Mouse (Mus musculus): Measurements from ENCODE around the gene Noxred1. TPM values are rescaled to one million over a fixed set of nuclear protein-coding genes. Genes with fewer than 3 reads are reported as not detected.
A peak's percentile ranks its signal among the peaks of the same experiment; 100 is the strongest.

Noxred1 gene
- total and polyA plus RNA-seq, 3 experiments: 0.17 to 0.19 TPM; not detected in 1

DNA sequence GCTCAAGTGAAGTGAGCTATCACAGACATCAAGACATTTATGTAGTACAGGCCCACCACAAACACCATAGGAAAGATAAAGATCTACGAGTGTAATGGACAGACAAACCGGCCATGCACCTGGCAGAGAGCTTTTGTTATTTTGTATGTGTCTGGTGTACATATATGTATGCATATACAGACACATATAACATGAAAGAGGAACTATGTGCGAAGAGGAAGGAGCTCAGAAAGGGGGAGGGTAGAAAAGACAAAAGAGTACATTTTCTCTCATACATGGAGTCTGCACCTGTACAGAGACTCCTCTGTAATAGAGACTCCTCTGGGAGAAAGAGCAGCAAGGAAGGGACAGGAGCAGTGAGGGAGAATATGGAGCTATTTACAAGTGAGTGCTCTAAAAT, 45.5 kb downstream of the Noxred1 start:
- Histone ChIP-seq H3K27ac (ENCODE audit: control insufficient read depth, low read depth, low read length) (no peak overlapping the region; the same call in 1 of the 2 replicates), H3K4me3 (ENCODE audit: control insufficient read depth in 1 of 2, insufficient read depth in 1 of 2, low read depth in 2 of 2, low read length in 2 of 2) (no peak overlapping the region), H3K9me3 (replicated peaks; ENCODE audit: insufficient read depth, low read length) (no peaks in the 10 kb centered on the region), H3K79me2 (ENCODE audit: control insufficient read depth, insufficient read depth, low read length, poor library complexity) (peaks cover 7% of the 10 kb centered on the region; the same call in 1 of the 2 replicates), H3K36me3 (ENCODE audit: control insufficient read depth in 1 of 2, insufficient read depth in 2 of 2, low read length in 2 of 2) (peaks cover 0 to 27% of the 10 kb centered on the region in 2 experiments; a peak in 2 of 4 replicates), H3K27me3 (ENCODE audit: control insufficient read depth in 1 of 2, insufficient read depth in 2 of 2, low read length in 2 of 2) (no peaks in the 10 kb centered on the region), H3K9ac (ENCODE audit: control insufficient read depth, low read depth, low read length, poor library complexity, severe bottlenecking) (peak overlapping the region; percentile 20; the same call in 1 of the 2 replicates), H3K4me1 (ENCODE audit: control insufficient read depth in 1 of 2, insufficient read depth in 2 of 2, low read length in 2 of 2) (peaks cover 7 to 29% of the 10 kb centered on the region in 2 experiments)
- DNase-seq (ENCODE audit: low read depth, low spot score): peak; percentile 67
- no peak for TF ChIP-seq ETS1 (IDR thresholded peaks at IDR 0.05; ENCODE audit: low read depth, low read length)
- TF ChIP-seq SIN3A (IDR thresholded peaks at IDR 0.05; ENCODE audit: low read length): no peak
- TF ChIP-seq MAFK (IDR thresholded peaks at IDR 0.05; ENCODE audit: borderline replicate concordance, low read depth, low read length): no peak
- peak in 1 of 2 experiments; percentile 50; a peak in 2 of 4 replicates for TF ChIP-seq EP300 (IDR thresholded peaks at IDR 0.05; ENCODE audit: low read depth in 1 of 2, low read length in 2 of 2)

DNA sequence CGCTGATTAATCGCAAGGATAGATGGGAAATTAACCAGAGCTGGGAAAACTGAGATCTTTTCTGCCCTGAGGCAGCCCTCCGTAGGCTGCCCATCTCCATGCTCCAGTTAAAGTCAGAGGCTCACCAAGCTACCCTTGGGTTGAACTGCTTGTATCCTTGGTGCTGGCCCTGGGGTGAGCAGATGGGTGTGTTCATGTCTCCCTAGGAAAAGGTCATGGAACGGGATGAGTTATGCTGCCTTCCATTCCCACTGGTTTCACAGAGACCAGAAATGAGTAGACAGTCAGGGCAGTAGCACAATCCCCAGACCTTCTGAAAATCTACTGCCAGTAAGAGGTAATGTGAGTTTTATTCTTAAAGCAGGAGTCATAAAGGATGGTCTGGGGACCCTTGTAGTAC, 60.9 kb downstream of the Noxred1 start:
- Histone ChIP-seq H3K36me3 (ENCODE audit: control insufficient read depth in 1 of 2, insufficient read depth in 2 of 2, low read length in 2 of 2) (no peaks in the 10 kb centered on the region), H3K27ac (ENCODE audit: control insufficient read depth, low read depth, low read length) (no peak overlapping the region), H3K9me3 (replicated peaks; ENCODE audit: insufficient read depth, low read length) (no peaks in the 10 kb centered on the region), H3K4me3 (ENCODE audit: control insufficient read depth in 1 of 2, insufficient read depth in 1 of 2, low read depth in 2 of 2, low read length in 2 of 2) (no peak overlapping the region), H3K27me3 (ENCODE audit: control insufficient read depth in 1 of 2, insufficient read depth in 2 of 2, low read length in 2 of 2) (no peaks in the 10 kb centered on the region), H3K4me1 (ENCODE audit: control insufficient read depth in 1 of 2, insufficient read depth in 2 of 2, low read length in 2 of 2) (no peaks in the 10 kb centered on the region), H3K9ac (ENCODE audit: control insufficient read depth, low read depth, low read length, poor library complexity, severe bottlenecking) (no peak overlapping the region), H3K79me2 (ENCODE audit: control insufficient read depth, insufficient read depth, low read length, poor library complexity) (no peaks in the 10 kb centered on the region)
- TF ChIP-seq POLR2AphosphoS5 (IDR thresholded peaks at IDR 0.05; ENCODE audit: borderline replicate concordance, low read depth, low read length) (no peak), HCFC1 (IDR thresholded peaks at IDR 0.05; ENCODE audit: low read depth, low read length) (no peak), UBTF (IDR thresholded peaks at IDR 0.05; ENCODE audit: borderline replicate concordance, insufficient read depth, low read depth, low read length) (no peak), GABPA (IDR thresholded peaks at IDR 0.05; ENCODE audit: low read depth, low read length) (no peak), BHLHE40 (IDR thresholded peaks at IDR 0.05; ENCODE audit: borderline replicate concordance, low read depth, low read length) (no peak), ELF1 (IDR thresholded peaks at IDR 0.05; ENCODE audit: low read depth, low read length) (no peak), TAL1 (IDR thresholded peaks at IDR 0.05; ENCODE audit: low read length) (no peak), ZMIZ1 (IDR thresholded peaks at IDR 0.05; ENCODE audit: low read depth, low read length) (no peak), MXI1 (IDR thresholded peaks at IDR 0.05; ENCODE audit: low read depth, low read length) (no peak), MEF2A (IDR thresholded peaks at IDR 0.05; ENCODE audit: extremely low read depth, insufficient replicate concordance, low read depth, low read length, poor library complexity, severe bottlenecking) (no peak), MAX (IDR thresholded peaks at IDR 0.05; ENCODE audit: low read length) (no peak)
- DNase-seq (ENCODE audit: low read depth, low spot score): no peak
